Mouse (Mus musculus) forebrain, embryonic 13.5 days (tissue): ENCODE data around the gene Tmem151b. TPM values are rescaled to one million over a fixed set of nuclear protein-coding genes. Genes with fewer than 3 reads are reported as not detected.
A peak's percentile ranks its signal among the peaks of the same experiment; 100 is the strongest.

ENCODE experiments used
- ATAC-seq: fragments of 200-750 bp; cut with Nextera tagmentation; 2 replicates; pipeline ENCODE4 v1.8.0; 2017
- H3K27ac ChIP-seq: fragments of 300-500 bp; sonication (generic); 2 replicates; pipeline ENCODE4 v1.5.1; 2015; ENCODE audit warnings: inconsistent platforms, mild to moderate bottlenecking, moderate library complexity
- H3K27me3 ChIP-seq: fragments of 300-500 bp; sonication (generic); 2 replicates; pipeline ENCODE4 v1.6.1; 2015; ENCODE audit warnings: mild to moderate bottlenecking, inconsistent platforms
- H3K36me3 ChIP-seq: fragments of 300-500 bp; sonication (generic); 2 replicates; pipeline ENCODE4 v1.6.1; 2015; ENCODE audit warnings: mild to moderate bottlenecking, inconsistent platforms; ENCODE audit not compliant: poor library complexity, severe bottlenecking
- H3K4me1 ChIP-seq: fragments of 300-500 bp; sonication (generic); 2 replicates; pipeline ENCODE4 v1.6.1; 2015; ENCODE audit warnings: inconsistent platforms
- H3K4me2 ChIP-seq: fragments of 300-500 bp; sonication (generic); 2 replicates; pipeline ENCODE4 v1.6.1; 2015; ENCODE audit warnings: inconsistent platforms, mild to moderate bottlenecking, moderate library complexity
- H3K4me3 ChIP-seq: fragments of 300-500 bp; sonication (generic); 2 replicates; pipeline ENCODE4 v1.5.1; 2015; ENCODE audit warnings: mild to moderate bottlenecking, inconsistent platforms
- H3K9ac ChIP-seq: fragments of 300-500 bp; sonication (generic); 2 replicates; pipeline ENCODE4 v1.6.1; 2015; ENCODE audit warnings: mild to moderate bottlenecking, inconsistent platforms
- H3K9me3 ChIP-seq: fragments of 300-500 bp; sonication (generic); replicated peaks from 2 replicates; pipeline ENCODE4 v1.6.1; 2016; ENCODE audit warnings: inconsistent platforms
- WGBS: fragments of 180-500 bp; shearing (Covaris S2); methylation state at CpG from one replicate; pipeline ENCODE4 v1.1.7; 2015; 5-methylcytosine and 5-hydroxymethylcytosine counted together
- polyA plus RNA-seq: library from polyadenylated mRNA; unstranded; fragments of >200 nt; fragmentation: Nextera tagmentation; extraction: Ambion mirVana; gene quantifications from 2 replicates; pipeline ENCODE4 v1.2.1, GENCODE M21; 2015

Gene Tmem151b
- polyA plus RNA-seq, result 23.1 and 26.2 TPM in 2 replicates

- peak within 1 kb of the TSS; percentile 74 for H3K4me2 ChIP-seq
- peak within 1 kb of the TSS; percentile 93 for H3K27ac ChIP-seq
- H3K4me1 ChIP-seq, result peaks cover 50% of the 10 kb centered on the region
- peak within 1 kb of the TSS; percentile 86 for H3K4me3 ChIP-seq
- no peaks in the 10 kb centered on the region for H3K9me3 ChIP-seq
- peak within 1 kb of the TSS; percentile 98 for H3K9ac ChIP-seq
- H3K27me3 ChIP-seq, result peaks cover 39% of the 10 kb centered on the region
- peak; percentile 58 for ATAC-seq
- H3K36me3 ChIP-seq, result peaks cover 23% of the 10 kb centered on the region
- WGBS, result under 1% methylated on average over 12 of the region's 29 CpGs
Observed at GRCm38 (mm10) chr17:45549617-45550181, at the start of gene Tmem151b. Gene Tmem151b (minus strand): TSS chr17:45549677.

- no peaks in the 10 kb centered on the region for H3K9me3 ChIP-seq
- H3K27ac ChIP-seq, result no peak overlapping the region
- peaks cover 52% of the 10 kb centered on the region for H3K4me1 ChIP-seq
- H3K9ac ChIP-seq, result peak overlapping the region; percentile 55; the same call in 1 of the 2 replicates
- peaks cover 42% of the 10 kb centered on the region for H3K27me3 ChIP-seq
- peak overlapping the region; percentile 62 for H3K4me2 ChIP-seq
- 0 out of 2 replicates have a peak overlapping the region, but pooled peaks have one; percentile 32 for H3K4me3 ChIP-seq
- H3K36me3 ChIP-seq, result no peaks in the 10 kb centered on the region
- 36% methylated on average over 3 of the region's 3 CpGs for WGBS
- ATAC-seq, result no peak
Observed at GRCm38 (mm10) chr17:45598891-45599290, 49.4 kb upstream of the Tmem151b start.

GRCm38 (mm10) chr17:45598376-45598775, 48.9 kb upstream of the Tmem151b start:
- Histone ChIP-seq H3K4me2 (no peak overlapping the region), H3K9me3 (no peaks in the 10 kb centered on the region), H3K36me3 (no peaks in the 10 kb centered on the region), H3K9ac (no peak overlapping the region), H3K27me3 (peaks cover 43% of the 10 kb centered on the region), H3K4me3 (no peak overlapping the region), H3K4me1 (peaks cover 57% of the 10 kb centered on the region), H3K27ac (no peak overlapping the region)
- WGBS, result 95% methylated on average over 2 of the region's 2 CpGs
- ATAC-seq, result no peak

GRCm38 (mm10) chr17:45597787-45598186, 48.3 kb upstream of the Tmem151b start:
- H3K27me3 ChIP-seq, result peaks cover 43% of the 10 kb centered on the region
- no peak overlapping the region for H3K4me2 ChIP-seq
- H3K36me3 ChIP-seq, result no peaks in the 10 kb centered on the region
- H3K4me3 ChIP-seq, result no peak overlapping the region
- ATAC-seq, result 0 out of 2 replicates have a peak, but pooled peaks have one; percentile 26
- 43% methylated on average over 3 of the region's 3 CpGs for WGBS
- H3K27ac ChIP-seq, result no peak overlapping the region
- H3K4me1 ChIP-seq, result peaks cover 63% of the 10 kb centered on the region
- H3K9ac ChIP-seq, result no peak overlapping the region
- H3K9me3 ChIP-seq, result no peaks in the 10 kb centered on the region

- ATAC-seq, result peak; percentile 67
- Histone ChIP-seq H3K4me2 (no peak overlapping the region; the same call in 1 of the 2 replicates), H3K27me3 (peaks cover 36% of the 10 kb centered on the region), H3K9me3 (no peaks in the 10 kb centered on the region), H3K4me1 (peaks cover 71% of the 10 kb centered on the region), H3K36me3 (no peaks in the 10 kb centered on the region), H3K4me3 (no peak overlapping the region), H3K9ac (no peak overlapping the region), H3K27ac (peak overlapping the region; percentile 78)
- 29% methylated on average over 11 of the region's 11 CpGs for WGBS
Observed at GRCm38 (mm10) chr17:45596631-45597396, 47.3 kb upstream of the Tmem151b start.

GRCm38 (mm10) chr17:45595736-45596390, 46.4 kb upstream of the Tmem151b start:
- no peaks in the 10 kb centered on the region for H3K9me3 ChIP-seq
- H3K4me1 ChIP-seq, result peaks cover 64% of the 10 kb centered on the region
- WGBS, result 3% methylated on average over 23 of the region's 23 CpGs
- H3K27ac ChIP-seq, result peak overlapping the region; percentile 35; the same call in 1 of the 2 replicates
- peak overlapping the region; percentile 55 for H3K4me3 ChIP-seq
- H3K4me2 ChIP-seq, result peak overlapping the region; percentile 91
- peak; percentile 25 for ATAC-seq
- H3K27me3 ChIP-seq, result peaks cover 27% of the 10 kb centered on the region
- peak overlapping the region; percentile 78 for H3K9ac ChIP-seq
- H3K36me3 ChIP-seq, result no peaks in the 10 kb centered on the region

GRCm38 (mm10) chr17:45594881-45595735, 45.6 kb upstream of the Tmem151b start:
- peak overlapping the region; percentile 55 for H3K4me3 ChIP-seq
- H3K4me1 ChIP-seq, result peaks cover 64% of the 10 kb centered on the region
- peaks cover under 1% of the 10 kb centered on the region; the same call in 1 of the 2 replicates for H3K36me3 ChIP-seq
- peak overlapping the region; percentile 91 for H3K4me2 ChIP-seq
- no peaks in the 10 kb centered on the region for H3K9me3 ChIP-seq
- H3K27me3 ChIP-seq, result peaks cover 19% of the 10 kb centered on the region
- H3K9ac ChIP-seq, result peak overlapping the region; percentile 78
- peak; percentile 82 for ATAC-seq
- WGBS, result 1% methylated on average over 56 of the region's 58 CpGs
- H3K27ac ChIP-seq, result no peak overlapping the region

- 41% methylated on average over 8 of the region's 8 CpGs for WGBS
- H3K27me3 ChIP-seq, result peaks cover 11% of the 10 kb centered on the region
- H3K4me3 ChIP-seq, result peak overlapping the region; percentile 55
- H3K4me2 ChIP-seq, result peak overlapping the region; percentile 91
- H3K36me3 ChIP-seq, result peaks cover 10% of the 10 kb centered on the region
- H3K9ac ChIP-seq, result 0 out of 2 replicates have a peak overlapping the region, but pooled peaks have one; percentile 21
- peaks cover 56% of the 10 kb centered on the region for H3K4me1 ChIP-seq
- H3K27ac ChIP-seq, result no peak overlapping the region
- no peak for ATAC-seq
- H3K9me3 ChIP-seq, result no peaks in the 10 kb centered on the region
Observed at GRCm38 (mm10) chr17:45594195-45594594, 44.7 kb upstream of the Tmem151b start.

GRCm38 (mm10) chr17:45593479-45593878, 44.0 kb upstream of the Tmem151b start:
- WGBS, result 16% methylated on average over 8 of the region's 8 CpGs
- Histone ChIP-seq H3K27ac (no peak overlapping the region), H3K27me3 (peaks cover 11% of the 10 kb centered on the region), H3K4me1 (peaks cover 54% of the 10 kb centered on the region), H3K4me2 (peak overlapping the region; percentile 91), H3K36me3 (peaks cover 10% of the 10 kb centered on the region), H3K9me3 (no peaks in the 10 kb centered on the region), H3K9ac (peak overlapping the region; percentile 22; the same call in 1 of the 2 replicates), H3K4me3 (peak overlapping the region; percentile 55; the same call in 1 of the 2 replicates)
- ATAC-seq, result no peak

- Histone ChIP-seq H3K4me1 (peaks cover 54% of the 10 kb centered on the region), H3K27ac (no peak overlapping the region), H3K27me3 (peaks cover 11% of the 10 kb centered on the region), H3K9me3 (no peaks in the 10 kb centered on the region), H3K36me3 (peaks cover 10% of the 10 kb centered on the region), H3K4me2 (peak overlapping the region; percentile 22), H3K9ac (peak overlapping the region; percentile 40), H3K4me3 (no peak overlapping the region)
- WGBS, result 53% methylated on average over 8 of the region's 8 CpGs
- ATAC-seq, result no peak
Observed at GRCm38 (mm10) chr17:45592606-45593431, 43.3 kb upstream of the Tmem151b start.
